Mouse (Mus musculus) adrenal gland, postnatal 0 days (tissue): ENCODE results near the gene Mrgprb5. TPM values are rescaled to one million over a fixed set of nuclear protein-coding genes. Genes with fewer than 3 reads are reported as not detected.

Source experiments
- polyA plus RNA-seq: library from polyadenylated mRNA; unstranded; fragments of >200 nt; fragmentation: Nextera tagmentation; extraction: Ambion mirVana; gene quantifications from 2 replicates; pipeline ENCODE4 v1.2.1, GENCODE M21; 2015

Gene Mrgprb5
- not detected in 2 replicates for polyA plus RNA-seq

DNA sequence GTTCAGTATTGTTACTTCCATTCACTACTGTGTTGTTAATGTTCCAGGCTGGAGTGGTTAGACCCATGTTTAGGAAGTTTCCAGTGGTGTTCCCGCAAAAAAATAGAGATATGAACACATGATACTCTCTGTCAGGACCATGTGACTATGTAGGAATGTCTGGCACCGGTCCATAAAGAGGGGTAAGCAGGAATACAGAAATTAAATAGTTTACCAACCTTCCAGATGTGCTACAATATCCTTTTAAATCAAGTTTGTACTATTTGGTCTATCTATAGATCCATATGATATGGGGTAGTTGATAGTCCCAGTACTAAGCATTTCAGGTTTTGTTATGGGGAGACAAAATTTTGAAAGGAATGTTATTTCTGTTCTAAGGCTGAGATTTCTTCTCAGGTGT, at the start of gene Mrgprb5:
Gene Mrgprb5 (minus strand): TSS at position 101 of the 400 bp plus-strand sequence.

GRCm38 (mm10) chr7:48199188-48199587, 30.4 kb upstream of the Mrgprb5 start, which contains the start of gene Mrgprb4:
TSS of gene Mrgprb4 (minus strand) at chr7:48199288.

Other genes starting within 250 kb of the Mrgprb5 start
- gene Mrgpra4, start 186.9 kb downstream of the Mrgprb5 start, polyA plus RNA-seq = not detected in 2 replicates
- not detected in 2 replicates for gene Mrgprx1, start 141.4 kb downstream of the Mrgprb5 start, polyA plus RNA-seq
- not detected in 2 replicates for gene Mrgprb4, start 30.3 kb upstream of the Mrgprb5 start, polyA plus RNA-seq
- gene Mrgprb8, start 219.5 kb upstream of the Mrgprb5 start, polyA plus RNA-seq = not detected in 2 replicates